Mouse (Mus musculus) spleen, postnatal 4 days (tissue): ENCODE data around the gene Slc18b1.
A peak's percentile ranks its signal among the peaks of the same experiment; 100 is the strongest.

ENCODE experiments used
- DNase-seq, 2 experiments: peaks; one replicate each; pipeline ENCODE4 v3.0.0; 2022; ENCODE audit warnings: low spot score in 2 of 2

Gene Slc18b1

DNA sequence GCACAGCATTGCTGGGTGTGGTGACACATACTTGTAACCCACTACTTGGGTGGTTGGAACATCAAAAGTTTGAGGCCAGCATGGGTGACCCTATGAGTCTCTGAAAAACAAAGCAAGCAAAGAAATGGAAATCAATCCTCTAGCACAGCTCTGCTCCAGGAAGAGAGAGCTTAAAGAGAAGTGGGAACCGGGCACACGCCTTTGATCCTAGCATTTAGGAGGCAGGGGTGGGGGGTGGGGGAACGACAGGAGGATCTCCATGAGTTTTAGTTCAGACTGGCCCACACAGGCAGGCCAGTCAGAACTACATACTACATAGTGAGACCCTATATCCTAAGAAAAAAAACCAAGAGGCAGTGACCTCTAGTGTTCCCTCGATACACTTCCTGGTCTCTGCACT, 9.4 kb downstream of the Slc18b1 start:
- DNase-seq, result no peak

DNA sequence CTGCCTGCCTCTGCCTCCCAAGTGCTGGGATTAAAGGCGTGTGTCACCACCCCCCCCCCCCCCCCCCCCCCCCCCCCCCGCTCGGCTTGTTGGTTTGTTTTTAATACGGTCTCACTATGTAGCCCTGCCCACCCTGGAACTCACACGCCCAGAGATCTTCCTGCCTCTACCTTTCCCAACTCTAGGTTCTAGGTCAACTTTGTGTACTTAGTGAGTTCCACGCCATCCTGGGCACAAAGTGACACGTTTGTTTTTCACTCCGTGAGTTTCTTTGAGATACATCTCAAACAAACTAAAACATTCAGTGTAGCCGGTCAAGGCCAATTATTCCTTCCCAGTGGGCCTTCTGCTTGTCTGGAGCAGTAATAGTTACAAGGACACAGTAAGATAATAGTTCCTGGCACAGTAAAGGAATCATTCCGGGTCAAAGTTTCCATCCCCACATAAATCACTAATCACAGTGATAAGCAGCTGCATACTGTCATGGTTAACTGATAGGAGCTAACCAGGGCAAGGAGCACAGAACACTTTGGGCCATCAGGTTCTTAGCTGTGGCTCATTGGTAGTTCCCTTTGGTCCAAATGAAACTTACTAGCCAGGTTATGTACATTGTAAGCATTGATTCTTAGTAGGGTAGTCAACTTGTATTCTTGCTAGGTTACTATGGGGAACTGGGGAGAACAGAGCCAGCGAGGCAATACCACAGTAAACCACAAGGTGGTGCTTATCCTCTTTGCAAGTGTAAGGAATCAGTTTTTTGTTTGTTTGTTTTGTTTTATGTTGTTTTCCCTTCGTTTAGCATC, 15.1 kb downstream of the Slc18b1 start:
- peak; percentile 61 to 85 for DNase-seq

DNA sequence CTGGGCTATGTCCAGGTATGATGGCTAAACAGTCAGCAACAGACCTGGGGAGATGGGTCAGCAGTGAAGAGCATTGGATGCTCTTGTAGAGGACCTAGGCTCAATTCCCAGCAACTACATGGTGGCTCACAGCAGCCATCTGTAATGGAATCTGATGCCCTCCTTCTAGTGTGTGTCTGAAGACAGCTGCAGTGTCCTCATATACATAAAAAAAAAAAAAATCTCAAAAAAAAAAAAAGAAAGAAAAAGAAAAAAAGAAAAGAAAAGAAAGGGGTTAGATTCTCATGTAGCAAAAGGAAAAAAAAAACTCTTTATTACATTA, 15.6 kb downstream of the Slc18b1 start:
- DNase-seq, result no peak

DNA sequence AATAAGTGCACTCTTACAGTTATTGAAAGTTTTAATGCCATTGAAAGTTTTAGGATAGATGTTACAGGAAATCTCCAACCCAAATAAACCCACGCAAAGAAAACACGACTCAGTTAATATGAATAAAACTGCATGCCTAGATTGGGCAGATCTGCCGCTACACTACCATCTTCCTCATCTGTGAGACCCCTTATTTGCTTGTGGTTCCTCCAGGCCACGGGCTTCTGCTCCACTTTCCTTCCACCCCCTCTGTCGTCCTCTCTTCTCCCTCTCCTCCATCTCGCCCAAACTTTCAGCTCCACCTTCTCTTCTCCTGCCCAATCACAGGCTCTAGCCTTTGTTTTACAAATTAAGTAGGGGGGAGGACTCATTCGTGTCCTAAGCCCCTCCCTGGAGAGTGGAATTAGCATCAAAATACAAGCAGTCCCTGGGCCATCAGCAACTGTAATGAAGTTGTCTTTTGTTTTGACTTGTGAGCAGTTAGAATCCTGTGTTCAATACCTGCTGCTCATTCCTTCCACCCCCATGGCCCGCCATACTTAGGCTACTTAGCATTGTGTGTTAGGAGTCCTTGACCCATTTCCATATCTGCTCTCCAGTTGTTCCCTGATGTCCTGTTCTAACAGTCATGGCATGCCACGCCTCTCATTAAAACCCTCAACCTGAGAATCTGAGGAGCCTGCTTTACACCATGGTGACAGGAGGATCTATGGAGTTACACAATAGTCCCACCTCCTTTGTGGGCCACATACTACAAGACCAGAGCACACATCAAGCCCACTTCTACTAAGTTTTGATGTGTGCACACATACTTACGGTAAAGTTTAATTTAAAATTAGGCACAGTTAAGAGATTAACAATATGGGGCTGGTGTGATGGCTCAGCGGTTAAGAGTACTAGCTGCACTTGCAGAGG, 16.3 kb downstream of the Slc18b1 start:
- DNase-seq, result no peak

DNA sequence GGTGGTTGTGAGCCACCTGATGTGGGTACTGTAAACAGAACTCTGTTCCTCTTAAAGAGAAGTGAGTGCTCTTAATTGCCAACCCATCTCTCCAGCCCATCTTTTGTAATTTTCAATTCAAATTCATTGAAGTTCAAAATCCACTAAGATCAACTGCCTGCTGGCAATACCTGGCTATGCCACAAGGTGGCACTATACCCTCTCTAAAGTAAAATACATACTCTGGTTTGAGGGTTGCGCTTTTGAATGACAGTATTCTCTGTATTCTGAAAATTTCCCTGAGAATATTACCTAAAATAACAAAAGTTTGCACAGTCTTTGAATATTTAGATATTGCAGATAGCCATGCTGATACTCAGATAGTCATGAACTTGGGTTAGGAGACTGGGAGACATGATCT, 18.4 kb downstream of the Slc18b1 start:
- peak; percentile 62 to 88 for DNase-seq

DNA sequence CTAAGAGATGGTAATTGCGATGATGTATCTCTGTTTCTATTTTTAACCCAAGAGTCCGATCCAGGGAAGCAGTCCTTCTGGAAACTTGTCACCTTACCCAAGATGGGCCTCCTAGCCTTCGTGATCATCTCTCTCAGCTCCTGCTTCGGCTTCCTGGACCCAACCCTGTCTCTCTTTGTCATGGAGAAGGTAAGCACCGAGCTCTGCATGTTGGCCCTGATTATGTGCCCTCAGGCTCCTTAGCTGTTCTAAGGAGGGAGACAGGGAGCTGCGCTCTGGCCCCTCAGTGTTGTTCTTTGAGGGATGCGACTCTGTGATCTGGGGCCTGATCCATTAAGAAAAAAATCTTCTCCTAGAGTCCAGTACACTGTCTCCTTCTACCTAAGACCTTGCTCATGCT, 19.5 kb downstream of the Slc18b1 start:
- DNase-seq, result no peak

DNA sequence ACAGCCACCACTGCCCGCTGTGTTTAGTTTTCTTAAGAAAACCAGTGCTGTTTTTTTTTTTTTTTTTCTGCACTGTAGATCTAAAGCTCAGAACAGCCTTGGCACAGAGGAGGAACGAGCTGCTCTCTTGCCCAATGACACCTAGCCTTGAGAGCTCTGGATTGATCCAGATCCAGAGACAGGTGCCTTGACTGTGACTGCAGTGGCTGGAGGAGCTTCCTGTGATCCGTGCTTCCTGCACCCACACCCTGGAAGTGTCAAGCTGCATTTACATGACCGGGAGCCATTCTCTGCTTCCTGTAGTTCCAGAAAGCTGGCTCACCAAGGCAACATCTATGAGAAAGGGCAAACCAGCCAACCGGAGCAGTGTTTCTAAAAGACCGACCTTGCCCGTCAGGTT, 29.7 kb downstream of the Slc18b1 start:
- DNase-seq, result no peak

DNA sequence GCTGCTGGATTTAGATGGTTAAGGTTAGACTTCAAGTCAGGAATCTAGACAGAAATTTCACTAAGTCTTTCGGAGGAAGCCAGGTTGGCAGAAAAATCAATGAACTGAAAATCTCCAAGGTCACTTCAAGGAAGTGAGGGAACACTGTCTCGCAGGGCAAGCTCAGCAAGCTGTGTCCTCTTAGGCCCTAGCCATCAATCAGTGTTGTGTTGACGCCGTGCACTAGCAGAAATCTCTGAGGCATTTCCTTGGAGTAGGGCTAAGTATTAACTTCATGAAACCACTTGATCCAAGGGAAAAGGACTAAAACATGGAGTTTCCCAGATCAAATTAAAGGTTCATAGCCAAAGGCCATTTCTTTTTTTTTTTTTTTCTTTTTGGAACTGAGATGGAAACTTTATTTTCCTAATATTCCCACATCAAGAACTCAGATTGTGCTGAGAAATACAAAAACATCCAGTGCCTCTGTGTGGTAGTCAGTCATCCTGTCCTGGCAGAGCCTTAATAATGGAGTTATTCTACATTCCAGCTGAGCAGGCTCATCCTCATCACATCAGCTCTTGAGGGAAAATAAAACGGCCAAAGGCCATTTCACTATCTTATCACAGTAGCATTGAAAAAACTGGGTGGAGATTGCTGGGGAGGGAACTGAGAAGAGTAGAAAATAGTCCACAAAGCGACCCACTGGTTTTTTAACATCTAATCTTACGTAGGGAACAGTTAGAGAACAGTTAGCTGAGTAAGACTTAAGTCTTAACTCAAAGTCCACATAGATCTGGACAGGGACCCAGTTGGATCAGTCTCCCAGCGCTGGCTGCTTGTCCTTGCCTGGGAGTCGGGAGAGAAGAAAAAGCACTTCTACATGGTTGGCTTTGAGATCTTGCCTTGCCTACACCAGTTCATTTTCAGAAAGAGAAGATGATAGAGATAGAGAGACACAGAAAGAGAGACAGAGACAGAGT, 39.5 kb downstream of the Slc18b1 start:
- no peak for DNase-seq

DNA sequence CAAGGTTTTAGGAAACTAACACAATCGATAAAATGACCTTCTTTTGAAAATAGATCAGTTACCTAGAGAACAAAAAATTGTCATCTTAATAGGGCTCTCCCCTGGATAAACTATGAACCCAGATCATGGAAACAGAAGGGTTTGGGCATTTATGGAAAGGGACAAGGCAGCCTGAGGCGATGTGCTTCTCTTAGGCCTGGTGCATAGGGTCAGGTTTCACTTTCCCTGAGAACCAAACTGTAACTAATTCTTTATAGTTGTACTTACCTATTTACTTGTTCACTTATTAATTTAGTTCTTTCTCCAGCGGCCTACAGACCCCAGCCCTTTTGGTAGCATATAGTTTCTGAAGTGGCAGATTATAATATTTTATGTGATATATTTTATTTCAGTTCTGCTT, 40.3 kb downstream of the Slc18b1 start:
- no peak for DNase-seq

DNA sequence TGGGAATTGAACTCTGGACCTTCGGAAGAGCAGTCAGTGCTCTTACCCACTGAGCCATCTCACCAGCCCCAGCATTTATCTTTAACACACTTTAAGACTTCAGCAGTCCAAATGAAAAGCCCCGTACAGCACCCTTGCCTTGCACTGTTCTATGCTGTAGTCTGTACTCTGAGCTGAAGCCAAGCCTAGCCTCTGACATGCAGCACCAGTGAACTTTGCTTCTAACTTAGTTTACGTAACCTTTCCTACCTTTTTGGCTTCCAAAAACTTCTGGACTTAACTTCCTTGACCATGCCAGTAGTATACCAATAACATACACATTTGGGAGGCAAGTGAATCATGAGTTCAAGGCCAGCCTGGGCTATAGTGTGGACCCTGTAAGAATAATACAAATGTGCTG, 42.1 kb downstream of the Slc18b1 start:
- no peak for DNase-seq

DNA sequence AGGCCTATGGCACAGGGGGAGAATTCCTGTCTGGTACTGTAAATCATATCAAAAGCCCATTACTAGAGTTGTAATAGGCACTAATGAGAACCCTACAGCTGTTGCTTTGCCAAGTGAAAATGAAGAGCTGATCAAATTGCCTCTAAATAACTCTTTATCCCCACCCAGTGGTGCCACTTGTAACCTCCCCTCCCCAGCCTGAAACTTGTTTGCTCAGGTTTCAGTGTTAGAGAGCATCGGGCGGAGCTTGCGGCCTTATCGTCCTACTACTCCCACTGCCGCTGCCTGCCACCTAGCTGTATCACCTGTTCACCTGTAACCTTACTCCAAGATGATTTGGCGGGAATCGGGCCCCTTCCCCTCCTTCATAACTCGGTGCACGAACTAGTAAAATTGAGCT, 42.6 kb downstream of the Slc18b1 start:
- DNase-seq, result no peak

DNA sequence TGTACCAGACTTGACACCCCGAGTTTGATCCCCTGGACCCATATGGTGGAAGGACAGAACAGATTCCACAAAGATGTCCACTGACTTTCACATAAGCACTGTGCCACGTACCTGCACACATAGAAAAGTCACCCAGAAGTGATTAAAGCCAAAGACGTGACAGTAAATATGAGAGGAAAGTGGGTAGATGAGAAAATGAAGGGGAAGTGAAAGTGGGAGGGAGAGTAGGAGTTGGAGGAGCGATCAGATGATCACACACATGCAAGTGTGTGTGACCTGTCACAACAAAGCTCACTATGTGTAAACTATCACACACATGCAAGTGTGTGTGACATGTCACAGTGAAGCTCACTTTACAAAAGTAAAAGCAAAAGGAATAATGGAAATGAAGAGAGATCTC, 43.7 kb downstream of the Slc18b1 start:
- no peak for DNase-seq

DNA sequence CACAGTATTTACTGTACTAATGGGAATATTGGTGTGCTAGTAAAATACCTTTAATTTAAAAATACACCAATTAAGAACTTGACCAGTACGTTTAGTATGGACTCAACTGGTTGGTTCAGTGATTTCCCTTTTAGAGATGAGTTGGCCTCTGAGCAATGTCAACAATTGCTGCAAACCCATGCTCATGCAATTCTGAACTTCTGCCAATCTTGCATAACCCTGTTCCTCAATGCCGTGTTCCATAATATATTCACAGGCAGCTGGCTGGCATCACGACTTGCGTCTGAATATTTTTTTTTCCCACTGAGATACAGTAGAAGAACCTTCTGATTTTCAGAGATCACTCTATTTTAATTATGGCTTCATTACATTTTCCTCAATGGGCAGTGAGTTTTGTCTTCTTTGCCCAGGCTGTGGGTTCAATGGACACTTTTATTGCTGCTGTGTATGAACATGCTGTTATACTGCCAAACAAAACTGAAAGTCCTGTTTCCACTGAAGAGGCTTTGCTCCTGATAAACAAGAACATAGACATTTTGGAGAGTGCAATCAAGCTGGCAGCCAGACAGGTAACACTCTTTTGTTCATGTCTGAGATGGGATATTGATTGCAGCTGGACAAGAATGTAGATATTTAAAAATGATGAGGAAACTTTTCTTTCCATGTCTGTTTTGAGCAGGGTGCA, 54.6 kb downstream of the Slc18b1 start, which contains the start of gene Vnn3:
Gene Vnn3, plus strand, starts transcription at position 235 of the 685 bp plus-strand sequence.
- no peak for DNase-seq

DNA sequence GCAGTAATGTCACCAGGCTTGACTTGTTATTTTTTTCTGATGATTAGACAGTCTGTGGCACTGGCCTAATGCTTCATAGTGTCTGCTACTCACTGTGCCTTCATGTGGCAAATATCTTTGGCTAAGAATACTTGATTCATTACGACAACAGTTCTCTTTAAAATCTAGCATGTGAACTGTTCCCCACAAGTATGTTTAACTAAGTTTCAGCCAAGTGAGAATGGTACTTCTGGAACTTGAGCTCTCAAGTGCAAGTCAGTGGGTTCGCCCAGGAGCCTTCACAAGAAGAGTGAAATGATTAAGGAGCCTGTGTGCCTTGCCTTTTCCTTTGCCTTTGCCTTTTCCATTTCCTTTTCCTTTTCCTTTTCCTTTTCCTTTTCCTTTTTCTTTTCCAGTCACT, 55.3 kb downstream of the Slc18b1 start:
- DNase-seq, result no peak

DNA sequence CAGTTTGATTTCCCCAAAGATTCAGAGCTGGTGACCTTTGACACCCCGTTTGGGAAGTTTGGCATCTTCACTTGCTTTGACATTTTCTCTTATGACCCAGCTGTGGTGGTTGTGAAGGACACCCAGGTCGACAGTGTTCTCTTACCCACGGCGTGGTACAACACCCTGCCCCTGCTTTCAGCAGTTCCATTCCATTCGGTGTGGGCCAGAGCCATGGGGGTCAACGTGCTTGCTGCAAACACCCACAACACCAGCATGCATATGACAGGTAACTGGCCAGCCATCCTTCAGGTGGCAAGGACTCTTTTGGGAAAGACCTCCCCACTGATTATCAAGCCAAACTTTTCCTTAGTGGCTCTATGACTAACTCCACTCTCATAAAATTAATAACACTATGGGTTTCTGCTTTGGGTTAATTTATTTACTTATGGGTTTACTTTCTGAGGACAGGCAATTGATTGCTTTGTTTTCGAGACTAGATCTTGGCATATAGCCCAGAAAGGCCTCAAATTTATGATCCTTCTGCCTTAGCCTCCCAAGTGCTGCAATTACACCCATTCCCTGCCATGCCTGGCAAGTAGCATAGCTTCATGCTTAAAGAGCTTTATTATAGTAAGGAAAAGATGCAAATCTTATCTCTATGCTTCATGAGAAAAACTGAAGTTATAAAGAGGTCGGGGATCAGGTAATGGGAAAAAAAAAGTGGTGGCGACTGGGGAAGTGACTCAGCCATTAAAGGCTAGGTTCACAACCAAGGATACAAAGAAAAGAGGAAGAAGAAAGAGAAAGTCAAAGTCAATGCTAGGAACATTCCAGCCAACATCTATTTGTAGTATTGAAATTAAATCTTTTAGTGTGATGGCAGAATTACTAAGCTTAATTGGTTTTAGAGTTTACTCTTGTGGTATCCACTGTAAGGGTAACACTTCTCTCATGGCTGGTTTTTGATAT, 67.9 kb downstream of the Slc18b1 start:
- DNase-seq, result no peak
